Mouse (Mus musculus) forebrain, embryonic 12.5 days (tissue): Measurements from ENCODE around the gene Sat2. TPM values are rescaled to one million over a fixed set of nuclear protein-coding genes. Genes with fewer than 3 reads are reported as not detected.

Source experiments
- ATAC-seq: fragments of 200-750 bp; cut with Nextera tagmentation; 2 replicates; pipeline ENCODE4 v1.8.0; 2017; ENCODE audit warnings: moderate TSS enrichment; ENCODE audit not compliant: low FRiP score
- H3K27ac ChIP-seq: fragments of 300-500 bp; sonication (generic); 2 replicates; pipeline ENCODE4 v1.5.1; 2016; ENCODE audit warnings: mild to moderate bottlenecking
- H3K27me3 ChIP-seq: fragments of 300-500 bp; sonication (generic); 2 replicates; pipeline ENCODE4 v1.6.1; 2016; ENCODE audit warnings: mild to moderate bottlenecking
- H3K36me3 ChIP-seq: fragments of 300-500 bp; sonication (generic); replicated peaks from 2 replicates; pipeline ENCODE4 v1.6.1; 2016; ENCODE audit warnings: mild to moderate bottlenecking
- H3K4me1 ChIP-seq: fragments of 300-500 bp; sonication (generic); 2 replicates; pipeline ENCODE4 v1.6.1; 2016
- H3K4me2 ChIP-seq: fragments of 300-500 bp; sonication (generic); 2 replicates; pipeline ENCODE4 v1.6.1; 2016; ENCODE audit warnings: mild to moderate bottlenecking, moderate library complexity
- H3K4me3 ChIP-seq: fragments of 300-500 bp; sonication (generic); replicated peaks from 2 replicates; pipeline ENCODE4 v1.5.1; 2016; ENCODE audit warnings: mild to moderate bottlenecking
- H3K9ac ChIP-seq: fragments of 300-500 bp; sonication (generic); 2 replicates; pipeline ENCODE4 v1.6.1; 2016; ENCODE audit warnings: mild to moderate bottlenecking
- H3K9me3 ChIP-seq: fragments of 300-500 bp; sonication (generic); 2 replicates; pipeline ENCODE4 v1.6.1; 2016
- WGBS: fragments of 180-500 bp; shearing (Covaris S2); methylation state at CpG from one replicate; pipeline ENCODE4 v1.1.7; 2016; 5-methylcytosine and 5-hydroxymethylcytosine counted together
- microRNA counts: library from miRNA; unstranded; fragments of <30 nt; microRNA quantifications from one replicate; lab custom pipeline; 2017
- microRNA-seq: library from miRNA; unstranded; fragments of <30 nt; microRNA quantifications from one replicate; pipeline ENCODE4, GENCODE M21; 2017
- polyA plus RNA-seq: library from polyadenylated mRNA; unstranded; fragments of >200 nt; fragmentation: Nextera tagmentation; extraction: Ambion mirVana; gene quantifications from 2 replicates; pipeline ENCODE4 v1.2.1, GENCODE M21; 2016

Sat2 gene
- polyA plus RNA-seq, 1 experiment from 2014 or later: 21.5 TPM

GRCm38 (mm10) chr11:69665961-69666664 is 44.3 kb downstream of the Sat2 start, which contains the start of gene Cd68:
Gene Cd68 (minus strand): TSS chr11:69666153.
- no peak within 1 kb of the TSS for H3K4me2 ChIP-seq
- no peak within 1 kb of the TSS for H3K27ac ChIP-seq

GRCm38 (mm10) chr11:69666665-69667005 is 44.8 kb downstream of the Sat2 start:
- 82% methylated on average over 3 of the region's 3 CpGs for WGBS

More at GRCm38 (mm10) chr11:69665961-69666664, 44.3 kb downstream of the Sat2 start, which contains the start of gene Cd68:
- Histone ChIP-seq H3K9me3 (no peaks in the 10 kb centered on the region), H3K4me1 (peaks cover 32% of the 10 kb centered on the region), H3K36me3 (peaks cover 68% of the 10 kb centered on the region), H3K9ac (0 out of 2 replicates have a peak within 1 kb of the TSS, but pooled peaks have one; percentile 17), H3K4me3 (no peak within 1 kb of the TSS), H3K27me3 (no peaks in the 10 kb centered on the region)
- 29% methylated on average over 7 of the region's 7 CpGs for WGBS
- ATAC-seq: no peak

DNA sequence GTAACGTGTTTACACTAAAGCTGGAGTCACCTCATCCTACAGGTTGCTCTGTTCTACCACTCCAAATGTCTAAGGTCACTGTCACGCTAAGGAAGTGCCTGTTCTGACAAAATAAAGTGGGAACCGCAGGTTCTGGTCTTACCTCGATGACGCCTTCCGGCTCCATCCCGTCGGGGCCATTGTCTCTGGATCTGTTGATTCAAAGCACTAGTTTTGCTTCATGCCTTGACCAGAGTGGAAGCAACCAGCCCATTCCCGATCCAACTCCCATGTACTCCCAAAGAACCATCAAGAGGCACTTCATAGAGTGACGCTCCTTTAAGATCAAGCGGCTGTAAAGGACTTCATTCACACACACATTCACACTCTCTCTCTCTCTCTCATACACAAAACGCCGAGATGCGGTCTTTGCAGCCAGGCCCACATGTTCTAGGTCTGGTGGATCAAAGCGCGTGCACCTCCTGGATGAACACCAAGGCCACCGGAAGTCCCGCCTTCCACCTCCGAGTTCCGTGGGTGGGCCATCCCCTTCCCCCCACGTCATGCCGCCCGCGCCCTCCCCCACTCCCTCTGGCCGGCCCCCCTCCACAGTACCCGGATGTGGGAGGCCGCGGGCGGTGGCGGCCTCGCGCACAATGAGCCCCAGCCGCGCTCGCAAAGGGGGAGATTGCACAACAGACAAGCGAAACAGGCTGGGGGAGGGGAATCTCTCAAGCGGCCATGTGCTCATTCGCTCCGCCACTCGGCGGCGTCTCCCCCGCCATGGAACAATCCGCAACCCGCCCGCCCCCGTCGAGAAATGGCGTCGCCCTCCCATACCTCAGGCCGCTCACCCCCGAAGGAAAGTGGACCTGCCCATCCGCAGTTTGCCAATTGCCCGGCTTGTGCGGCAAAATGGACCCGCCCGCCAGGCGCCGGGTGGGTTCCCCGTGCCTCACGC is 49.2 kb downstream of the Sat2 start:
- peak overlapping the region; percentile 98 for H3K27ac ChIP-seq
- WGBS: under 1% methylated on average over 55 of the region's 61 CpGs

More at GRCm38 (mm10) chr11:69666665-69667005, 44.8 kb downstream of the Sat2 start:
- H3K36me3 ChIP-seq: peaks cover 68% of the 10 kb centered on the region
- H3K27ac ChIP-seq: no peak overlapping the region
- H3K27me3 ChIP-seq: no peaks in the 10 kb centered on the region
- peaks cover 27% of the 10 kb centered on the region for H3K4me1 ChIP-seq
- no peaks in the 10 kb centered on the region for H3K9me3 ChIP-seq
- H3K9ac ChIP-seq: no peak overlapping the region
- no peak overlapping the region for H3K4me2 ChIP-seq
- ATAC-seq: no peak
- H3K4me3 ChIP-seq: no peak overlapping the region

DNA sequence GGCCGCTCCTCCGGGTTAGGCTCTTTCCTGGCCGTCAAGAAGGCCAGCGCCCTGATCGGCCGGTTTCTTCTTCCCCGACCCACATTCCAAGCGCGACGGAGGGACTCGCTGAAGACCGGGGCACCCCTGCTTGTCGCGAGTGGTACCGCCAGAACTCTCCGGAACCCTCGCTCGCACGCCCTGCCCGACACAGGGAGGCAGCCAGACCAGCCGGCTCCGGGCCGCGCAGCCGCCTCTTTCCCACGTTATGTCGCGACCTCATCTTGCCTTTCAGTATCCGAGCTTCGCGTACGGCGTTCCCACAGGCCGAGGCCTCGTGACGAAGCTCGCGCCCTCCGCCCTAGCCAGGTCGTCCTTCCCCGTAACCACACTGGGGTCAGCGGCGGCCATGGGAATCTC is 49.9 kb downstream of the Sat2 start:
- peak; percentile 15 for ATAC-seq
- peaks cover 76% of the 10 kb centered on the region for H3K36me3 ChIP-seq

More for the DNA sequence above, 49.2 kb downstream of the Sat2 start:
- no peaks in the 10 kb centered on the region for H3K9me3 ChIP-seq
- peaks cover 76% of the 10 kb centered on the region for H3K36me3 ChIP-seq
- H3K4me3 ChIP-seq: peak overlapping the region; percentile 99
- peak; percentile 73 for ATAC-seq
- H3K4me1 ChIP-seq: peaks cover 30% of the 10 kb centered on the region
- H3K9ac ChIP-seq: peak overlapping the region; percentile 99
- H3K27me3 ChIP-seq: no peaks in the 10 kb centered on the region
- peak overlapping the region; percentile 95 for H3K4me2 ChIP-seq

DNA sequence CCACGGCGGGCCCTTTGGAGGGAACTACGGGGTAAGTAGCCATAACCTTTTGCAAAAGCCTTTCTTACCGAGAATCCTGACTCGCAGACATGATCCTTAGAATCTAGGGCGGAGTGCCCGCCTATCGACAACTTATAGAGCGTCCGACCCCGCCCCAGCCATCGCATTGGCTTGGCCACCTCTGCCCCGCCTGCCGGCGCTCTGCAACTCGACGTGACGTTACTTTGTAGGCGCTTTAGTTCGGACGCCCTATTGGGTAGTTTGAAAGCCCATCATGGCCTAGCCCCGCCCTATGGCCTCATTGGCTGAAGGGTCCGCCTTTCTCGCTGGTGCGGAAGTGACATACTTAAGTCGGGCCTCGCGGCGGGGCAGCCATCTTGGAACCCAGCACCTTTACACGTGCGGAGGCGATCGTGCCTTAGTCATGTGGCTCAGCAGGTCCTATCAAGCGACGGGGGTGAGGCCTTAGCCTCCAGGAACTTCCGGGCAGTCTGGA is 50.4 kb downstream of the Sat2 start, which contains the start of gene Eif4a1:
TSS of gene Eif4a1 (minus strand) at position 213 of the 496 bp plus-strand sequence.
- Histone ChIP-seq H3K4me2 (peak within 1 kb of the TSS; percentile 95), H3K9me3 (no peaks in the 10 kb centered on the region), H3K9ac (peak within 1 kb of the TSS; percentile 99), H3K27ac (peak within 1 kb of the TSS; percentile 98), H3K27me3 (no peaks in the 10 kb centered on the region), H3K4me1 (peaks cover 30% of the 10 kb centered on the region), H3K36me3 (peaks cover 77% of the 10 kb centered on the region), H3K4me3 (peak within 1 kb of the TSS; percentile 99)
- ATAC-seq: peak; percentile 97
- WGBS: 0% methylated on average over 36 of the region's 36 CpGs

More for the DNA sequence above, 49.9 kb downstream of the Sat2 start:
- Histone ChIP-seq H3K27ac (peak overlapping the region; percentile 98), H3K9me3 (no peaks in the 10 kb centered on the region), H3K4me2 (peak overlapping the region; percentile 95), H3K4me1 (peaks cover 30% of the 10 kb centered on the region), H3K27me3 (no peaks in the 10 kb centered on the region), H3K4me3 (peak overlapping the region; percentile 99), H3K9ac (peak overlapping the region; percentile 99)
- 0% methylated on average over 43 of the region's 43 CpGs for WGBS

MicroRNAs within 50 kb of the gene (microRNA counts, 519-probe panel; counts per million panel counts)
- microRNA mmu-miR-1934 (lab: Ali Mortazavi, UCI): not detected
- 3,418 counts per million, percentile 32 among the panel's probes with 10 or more counts for microRNA mmu-miR-467f (lab: Ali Mortazavi, UCI)

Small RNA genes within 50 kb of the gene (microRNA-seq; reads per million reads assigned to microRNA genes)
- gene Mir1934 (2.2 reads per million), gene Mir467f (not detected)

Other genes starting within 250 kb of the Sat2 start
- gene Naa38, start 226.5 kb upstream of the Sat2 start, polyA plus RNA-seq: 91.7 and 103 TPM in 2 replicates
- 55.0 and 60.9 TPM in 2 replicates for gene Cyb5d1, start 226.4 kb upstream of the Sat2 start, polyA plus RNA-seq
- 9.1 and 11.2 TPM in 2 replicates for gene Tmem88, start 223.8 kb upstream of the Sat2 start, polyA plus RNA-seq
- gene Kdm6b, start 208.3 kb upstream of the Sat2 start, polyA plus RNA-seq: 50.8 and 53.3 TPM in 2 replicates
- 1.7 and 2.1 TPM in 2 replicates for gene Dnah2, start 72.9 kb upstream of the Sat2 start, polyA plus RNA-seq
- gene Efnb3, start 61.8 kb upstream of the Sat2 start, polyA plus RNA-seq: 63.7 and 72.7 TPM in 2 replicates
- gene Wrap53, start 41.8 kb upstream of the Sat2 start, polyA plus RNA-seq: 33.0 and 36.0 TPM in 2 replicates
- gene Trp53, start 41.7 kb upstream of the Sat2 start, polyA plus RNA-seq: 120 and 124 TPM in 2 replicates
- gene Atp1b2, start 16.1 kb upstream of the Sat2 start, polyA plus RNA-seq: 11.9 and 12.6 TPM in 2 replicates
- gene Shbg, start 4.1 kb upstream of the Sat2 start, polyA plus RNA-seq: not detected in 2 replicates
- gene Fxr2, start 11.0 kb downstream of the Sat2 start, polyA plus RNA-seq: 46.0 and 48.9 TPM in 2 replicates
- gene Sox15, start 33.3 kb downstream of the Sat2 start, polyA plus RNA-seq: not detected in 2 replicates
- gene Mpdu1, start 40.6 kb downstream of the Sat2 start, polyA plus RNA-seq: 74.7 and 80.9 TPM in 2 replicates
- 5.5 TPM in 2 replicates for gene Cd68, start 44.1 kb downstream of the Sat2 start, polyA plus RNA-seq
- gene Eif4a1, start 50.4 kb downstream of the Sat2 start, polyA plus RNA-seq: 694 and 751 TPM in 2 replicates
- gene Senp3, start 60.1 kb downstream of the Sat2 start, polyA plus RNA-seq: 106 and 119 TPM in 2 replicates
- gene Tnfsf13, start 63.8 kb downstream of the Sat2 start, polyA plus RNA-seq: 0.26 TPM in 1 of 2 replicates, not detected in the other
- gene Tnfsf12, start 73.8 kb downstream of the Sat2 start, polyA plus RNA-seq: 1.3 and 1.6 TPM in 2 replicates
- 0.51 and 0.84 TPM in 2 replicates for gene Tnfsfm13, start 74.1 kb downstream of the Sat2 start, polyA plus RNA-seq
- gene Polr2a, start 136.6 kb downstream of the Sat2 start, polyA plus RNA-seq: 31.3 and 35.4 TPM in 2 replicates
- 0.13 and 0.33 TPM in 2 replicates for gene Slc35g3, start 139.9 kb downstream of the Sat2 start, polyA plus RNA-seq
- 1.3 and 1.5 TPM in 2 replicates for gene Zbtb4, start 143.9 kb downstream of the Sat2 start, polyA plus RNA-seq
- 1.2 and 1.8 TPM in 2 replicates for gene Chrnb1, start 173.9 kb downstream of the Sat2 start, polyA plus RNA-seq
- gene Fgf11, start 179.8 kb downstream of the Sat2 start, polyA plus RNA-seq: 2.6 and 3.2 TPM in 2 replicates
- 0.76 and 1.3 TPM in 2 replicates for gene Tmem102, start 183.6 kb downstream of the Sat2 start, polyA plus RNA-seq
- gene Gm39566, start 193.3 kb downstream of the Sat2 start, polyA plus RNA-seq: not detected in 2 replicates
- gene Spem2, start 196.4 kb downstream of the Sat2 start, polyA plus RNA-seq: not detected in 2 replicates
- 0.24 and 0.26 TPM in 2 replicates for gene Spem1, start 200.2 kb downstream of the Sat2 start, polyA plus RNA-seq
- 13.3 and 14.0 TPM in 2 replicates for gene Nlgn2, start 215.8 kb downstream of the Sat2 start, polyA plus RNA-seq
- gene Tmem256, start 216.5 kb downstream of the Sat2 start, polyA plus RNA-seq: 285 and 294 TPM in 2 replicates
- 55.1 and 56.3 TPM in 2 replicates for gene Plscr3, start 224.4 kb downstream of the Sat2 start, polyA plus RNA-seq
- gene Tnk1, start 236.7 kb downstream of the Sat2 start, polyA plus RNA-seq: 0.14 and 0.60 TPM in 2 replicates